Mouse (Mus musculus) adipocyte (in vitro differentiated cells): ENCODE data around the gene Mbnl1.
"Not testable (repeated sequence)": the region's sequence is repeated elsewhere in the genome, so short reads cannot be mapped to it uniquely, and the experiment has no call there.

ENCODE experiments used
- DNase-seq: peaks from one replicate; pipeline ENCODE4 v3.0.0-alpha.2; 2016; ENCODE audit warnings: low spot score

The Mbnl1 gene

DNA sequence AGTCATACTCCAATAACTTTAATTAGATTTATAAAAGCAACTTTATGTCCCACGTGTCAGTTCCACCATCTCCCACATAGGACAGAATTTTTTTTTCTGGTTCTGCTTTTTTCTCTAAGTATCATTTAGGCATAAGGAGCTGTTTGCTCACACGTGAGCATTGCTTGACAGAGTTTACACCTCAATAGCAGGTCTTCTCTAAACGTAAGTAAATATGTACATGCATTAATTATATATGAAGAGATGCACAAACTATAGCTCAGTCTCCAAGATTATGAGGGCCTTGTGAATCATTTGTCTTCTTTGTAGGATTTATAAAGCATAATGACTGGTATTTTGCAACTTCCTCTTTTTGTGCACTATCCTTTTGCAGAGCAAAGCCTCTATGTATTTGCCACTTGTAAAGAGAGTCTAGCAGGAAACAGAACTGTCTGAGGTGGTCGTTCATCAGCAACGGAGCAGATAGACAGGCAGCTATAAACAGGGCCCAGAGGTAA, at the start of gene Mbnl1:
Gene Mbnl1 (plus strand): TSS at position 150 of the 497 bp plus-strand sequence.
- no peak for DNase-seq

DNA sequence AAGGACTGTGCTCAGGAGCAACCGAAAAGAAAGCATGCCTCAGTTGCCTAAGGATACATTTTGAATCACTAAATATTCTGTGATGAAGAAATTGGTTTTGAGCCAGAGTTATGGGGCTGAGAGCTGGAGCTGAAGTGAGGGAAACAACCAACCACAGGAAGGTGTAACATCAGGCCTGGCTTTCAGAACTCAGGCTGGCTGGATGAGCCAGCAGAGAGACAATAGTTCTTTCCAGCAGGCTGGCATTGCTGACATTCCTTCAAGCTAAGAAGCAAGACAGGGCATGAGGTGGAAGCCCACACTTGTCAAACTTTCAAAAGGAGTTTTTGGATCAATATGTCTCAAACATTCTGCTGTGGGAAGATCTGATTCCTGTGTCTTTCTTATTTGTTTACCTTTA, 48.5 kb upstream of the Mbnl1 start:
- no peak for DNase-seq

DNA sequence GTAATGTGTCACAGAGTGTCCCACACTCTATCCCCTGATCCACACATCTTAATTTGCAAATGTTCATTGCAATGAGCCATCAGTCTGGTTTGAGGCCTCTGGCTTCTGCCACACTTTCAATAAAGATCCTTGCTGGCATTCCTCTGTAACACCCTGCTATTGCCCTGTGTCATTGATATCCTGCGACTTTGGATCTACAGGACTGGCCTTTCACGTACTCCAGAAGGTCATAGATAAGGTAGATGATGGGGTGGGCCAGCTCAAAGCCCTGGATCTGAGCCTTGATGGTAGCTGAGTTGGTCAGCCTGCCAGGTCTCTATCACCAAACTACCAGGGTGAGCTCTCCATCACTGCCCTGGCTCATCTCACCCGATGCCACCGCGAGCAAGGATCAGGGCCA, 43.6 kb upstream of the Mbnl1 start:
- no peak for DNase-seq

DNA sequence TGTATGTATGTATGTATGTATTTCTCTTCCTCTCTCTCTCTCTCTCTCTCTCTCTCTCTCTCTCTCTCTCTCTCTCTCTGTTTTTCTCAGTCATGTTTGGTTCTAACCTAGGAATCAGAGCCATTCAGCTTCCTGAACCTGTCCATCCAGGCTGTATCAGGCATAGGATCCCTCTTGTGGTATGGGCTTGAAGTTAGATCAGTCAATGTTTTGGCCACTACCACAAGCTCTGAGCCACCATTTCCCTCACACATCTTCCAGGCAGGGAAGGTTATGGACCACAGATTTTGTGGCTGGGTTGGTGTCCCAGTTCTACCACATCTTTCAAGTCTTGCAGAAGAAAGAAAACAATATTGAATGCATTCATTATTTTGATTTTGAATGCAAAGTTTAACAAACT, 35.4 kb upstream of the Mbnl1 start:
- peak; percentile 42 for DNase-seq

DNA sequence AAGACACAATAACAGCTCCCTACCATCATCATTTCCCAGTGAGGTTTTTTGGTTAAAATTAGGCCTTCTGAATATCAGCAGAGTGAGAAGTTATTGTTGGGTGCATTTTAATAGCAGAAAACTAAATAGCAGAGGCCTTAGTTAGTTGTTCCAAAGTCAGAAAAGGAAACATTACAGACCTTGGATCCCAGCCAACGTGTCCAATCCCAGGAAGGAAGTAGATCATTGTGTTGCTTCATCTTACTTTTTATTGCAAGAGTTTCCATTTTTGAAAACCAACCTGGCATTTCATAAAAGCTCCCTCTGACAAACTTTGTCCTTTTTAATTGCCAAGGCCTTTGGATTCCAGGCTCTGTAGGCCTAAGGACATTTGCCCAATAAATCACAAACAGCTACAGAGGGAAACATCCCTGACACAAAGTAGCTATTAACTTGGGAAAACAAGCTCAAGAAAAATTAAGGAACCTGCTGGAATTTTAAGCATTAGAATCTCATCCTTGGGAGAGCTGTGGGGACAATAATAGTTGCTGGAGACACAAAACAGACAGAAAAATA, 34.9 kb upstream of the Mbnl1 start:
- peak; percentile 95 for DNase-seq

DNA sequence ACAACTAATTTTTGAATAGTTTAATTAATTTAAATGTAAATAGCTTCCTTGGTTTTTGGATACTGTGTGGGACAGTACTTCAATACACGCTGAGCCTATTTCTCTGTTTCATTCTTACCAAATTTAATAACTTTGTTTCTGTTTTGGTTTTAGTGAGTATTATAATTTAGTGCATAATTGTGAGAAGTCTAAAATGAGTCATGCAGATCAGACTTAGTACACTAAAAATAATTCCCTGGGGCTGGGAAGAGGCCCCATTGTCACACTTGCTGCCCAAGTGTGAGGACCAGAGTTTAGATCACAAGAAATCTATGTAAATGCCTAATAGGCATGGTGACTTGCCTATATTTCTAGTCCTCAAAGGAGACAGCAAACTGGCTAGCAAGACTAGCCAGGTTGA, 33.9 kb upstream of the Mbnl1 start:
- DNase-seq = no peak

DNA sequence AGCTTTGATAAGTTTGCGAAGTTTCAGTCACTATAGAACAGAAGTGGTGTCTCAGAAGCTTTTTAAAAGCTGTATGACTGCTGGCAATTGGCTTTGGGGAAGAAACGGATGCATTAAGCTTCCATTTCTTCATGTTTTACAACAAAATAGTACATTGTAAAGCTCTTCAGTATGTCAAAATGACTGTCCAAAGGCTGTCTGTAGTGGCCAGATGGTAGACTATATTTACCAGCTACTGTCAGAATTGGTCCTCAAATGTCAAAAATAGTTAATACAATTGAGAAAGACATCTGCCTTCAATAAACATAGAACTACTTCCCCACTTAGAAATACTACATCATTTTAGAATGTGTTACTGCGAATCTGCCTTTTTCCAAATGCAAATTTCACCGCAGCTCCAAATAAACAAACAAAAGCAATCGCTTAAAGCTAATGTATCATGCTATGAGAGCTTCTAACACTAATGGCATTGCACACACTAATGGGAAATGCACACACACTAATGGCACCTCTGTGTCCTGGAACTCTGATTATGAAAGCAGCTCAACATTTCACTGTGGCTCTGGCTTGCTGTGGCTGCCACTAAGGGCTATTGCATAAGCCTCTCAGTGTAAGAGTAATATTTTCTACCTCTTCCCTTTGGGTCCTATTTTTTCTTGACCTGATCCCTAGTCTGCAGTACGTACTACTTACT, 10.7 kb upstream of the Mbnl1 start:
- peak; percentile 60 for DNase-seq

DNA sequence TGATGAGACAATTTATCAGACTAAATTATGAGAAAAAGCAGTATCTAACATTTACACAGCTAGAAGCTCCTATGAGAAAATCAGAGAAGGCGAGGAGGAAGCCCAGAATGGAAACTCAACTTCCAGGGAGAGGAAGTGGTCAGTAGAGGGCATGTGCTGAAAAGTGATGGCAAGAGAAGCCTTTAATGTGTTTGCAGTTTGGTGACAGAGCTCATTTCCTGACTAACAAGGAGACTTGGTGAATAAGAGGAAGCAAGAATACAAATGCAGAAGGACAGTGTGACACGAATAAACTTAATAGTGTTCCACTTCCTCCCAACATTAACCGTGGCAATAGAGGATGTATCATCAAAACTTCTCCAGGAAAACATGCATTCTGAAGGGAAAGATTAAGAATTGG, 4.0 kb upstream of the Mbnl1 start:
- not testable (repeated sequence) for DNase-seq

DNA sequence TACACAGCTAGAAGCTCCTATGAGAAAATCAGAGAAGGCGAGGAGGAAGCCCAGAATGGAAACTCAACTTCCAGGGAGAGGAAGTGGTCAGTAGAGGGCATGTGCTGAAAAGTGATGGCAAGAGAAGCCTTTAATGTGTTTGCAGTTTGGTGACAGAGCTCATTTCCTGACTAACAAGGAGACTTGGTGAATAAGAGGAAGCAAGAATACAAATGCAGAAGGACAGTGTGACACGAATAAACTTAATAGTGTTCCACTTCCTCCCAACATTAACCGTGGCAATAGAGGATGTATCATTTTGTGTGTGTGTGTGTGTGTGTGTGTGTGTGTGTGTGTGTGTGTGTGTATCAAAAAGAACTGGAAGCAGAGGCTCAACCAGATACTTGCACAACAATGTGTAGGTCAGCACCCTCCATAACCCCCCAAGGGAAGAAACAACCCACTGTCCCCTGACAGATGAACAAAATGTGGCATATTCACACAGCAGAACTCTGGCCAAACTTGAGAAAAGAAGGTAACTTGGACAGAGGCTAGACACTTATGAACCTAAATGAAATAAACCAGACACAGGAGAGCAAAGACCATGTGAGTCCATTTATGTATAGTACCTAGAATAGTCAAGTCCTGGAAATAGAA, 3.3 kb upstream of the Mbnl1 start:
- not testable (repeated sequence) for DNase-seq

DNA sequence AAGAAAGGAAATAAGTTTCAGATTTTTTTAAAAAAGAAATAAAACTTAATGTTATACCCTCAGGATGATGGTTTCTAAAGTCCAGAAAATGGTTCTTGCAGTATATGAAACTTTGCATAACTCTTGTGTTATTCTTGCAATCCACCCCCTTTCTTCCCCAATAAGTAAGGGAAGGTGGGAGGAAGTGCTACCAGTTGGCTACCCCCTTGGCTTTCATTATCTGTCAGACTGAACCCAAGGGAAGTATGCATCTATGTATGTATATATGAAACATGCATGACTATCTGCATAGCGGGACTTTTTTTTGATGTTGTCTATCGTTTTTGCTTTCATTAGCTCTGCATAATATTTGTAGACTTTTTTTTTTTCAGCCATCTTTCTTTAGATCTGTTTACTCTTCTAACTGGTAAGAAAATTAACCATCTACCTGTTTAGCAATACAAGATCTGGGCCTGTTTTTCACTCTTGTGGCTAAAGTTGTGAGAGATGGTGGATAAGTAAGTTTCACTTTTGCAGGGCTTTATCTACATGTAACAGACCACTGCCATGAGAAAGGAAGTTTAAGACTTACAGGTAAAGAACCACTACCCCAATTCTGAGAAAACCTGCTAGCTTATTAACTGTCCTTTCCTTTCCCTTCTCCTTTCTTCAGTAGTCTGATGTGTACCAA, 484 bp upstream of the Mbnl1 start:
- DNase-seq = no peak

DNA sequence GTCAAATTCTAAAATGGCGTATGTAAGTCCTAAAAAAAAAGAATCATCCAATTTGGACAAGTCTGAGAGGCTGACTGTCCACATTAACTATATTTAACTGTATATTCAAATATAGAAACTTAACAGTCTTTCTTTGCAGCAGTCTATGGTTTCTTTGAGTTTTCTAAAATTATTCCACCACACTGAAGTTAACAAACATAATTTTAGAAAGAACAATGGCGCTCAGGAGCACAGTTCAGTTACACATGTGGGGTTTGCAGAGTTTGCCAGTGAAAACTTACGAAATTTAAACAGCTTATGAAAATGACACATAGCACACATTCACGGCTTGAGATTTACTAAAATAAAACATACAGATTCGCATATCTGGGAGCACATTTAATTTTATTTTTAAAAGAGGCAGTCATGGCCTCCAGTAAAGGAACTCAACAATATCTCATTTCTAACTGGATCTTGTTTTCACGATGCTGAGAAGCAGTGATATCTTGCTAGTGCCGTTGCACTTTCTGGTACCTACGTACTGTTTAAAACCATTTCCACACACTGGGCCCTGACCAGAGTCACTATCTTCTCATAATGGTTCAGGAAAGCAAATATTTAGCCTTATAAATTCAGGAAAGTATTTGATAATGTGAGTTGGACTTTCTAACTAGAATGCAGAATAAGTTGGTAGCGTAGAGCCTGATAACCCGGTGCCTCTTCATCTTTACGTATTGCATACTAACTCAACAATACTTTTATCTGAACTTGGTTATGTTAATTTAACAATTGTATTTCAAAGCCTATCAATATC, 1.4 kb downstream of the Mbnl1 start:
- DNase-seq = no peak

DNA sequence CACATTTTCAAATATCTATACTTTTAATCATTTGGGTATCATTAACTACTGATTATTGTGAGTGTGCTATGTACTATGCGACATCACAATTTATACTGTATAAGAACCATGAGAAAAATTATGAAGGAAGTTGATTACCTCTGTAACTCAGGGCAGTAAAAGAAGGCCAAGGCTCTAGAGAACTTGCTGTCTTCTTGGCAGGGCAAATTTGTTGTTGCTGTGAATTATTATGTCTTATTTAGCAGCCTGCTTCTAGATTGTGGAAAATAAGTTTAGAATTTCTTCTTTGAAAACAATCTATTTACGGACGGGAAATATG, 2.0 kb downstream of the Mbnl1 start:
- DNase-seq = no peak

DNA sequence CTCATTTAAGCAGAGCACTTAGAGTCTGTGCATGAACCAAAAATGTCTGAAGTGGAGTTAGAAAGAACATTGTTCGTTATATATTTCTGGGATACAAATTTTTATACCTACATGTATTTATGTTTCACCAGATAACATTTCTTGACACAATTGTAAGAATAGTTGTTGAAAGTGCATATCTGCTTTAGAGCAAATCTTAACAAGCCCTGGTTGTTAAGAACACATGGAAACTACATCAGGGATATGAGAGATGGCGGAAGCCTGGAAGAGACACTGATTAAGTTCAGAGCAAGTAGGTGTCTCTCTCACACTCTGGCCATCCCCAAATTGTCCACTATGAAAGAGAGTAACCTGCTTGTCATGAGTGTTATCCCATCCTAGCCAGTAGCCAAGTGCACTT, 2.4 kb downstream of the Mbnl1 start:
- DNase-seq = no peak

DNA sequence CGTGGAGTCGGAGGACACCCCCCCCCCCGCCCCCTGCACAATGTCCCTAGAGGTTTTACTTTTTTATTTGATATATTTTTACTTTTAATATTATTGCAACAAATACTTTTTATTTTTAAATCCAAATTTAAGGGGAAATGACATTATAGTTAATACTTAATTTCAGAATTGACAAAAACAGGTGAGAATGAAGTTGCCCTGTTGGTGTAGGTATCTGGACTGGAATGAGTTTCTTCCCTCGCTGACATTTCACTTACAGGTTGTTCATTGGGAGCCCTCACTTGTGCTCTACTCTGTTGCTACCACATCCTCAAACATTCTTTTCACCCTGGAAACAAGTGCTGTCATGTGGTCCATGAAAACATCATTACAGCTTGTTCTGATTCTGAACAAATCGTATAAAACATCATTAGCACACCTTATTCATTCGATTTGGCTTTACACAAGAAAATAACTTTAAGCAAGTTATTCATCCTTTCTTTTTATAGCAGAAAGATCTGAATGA, 4.2 kb downstream of the Mbnl1 start:
- no peak for DNase-seq

DNA sequence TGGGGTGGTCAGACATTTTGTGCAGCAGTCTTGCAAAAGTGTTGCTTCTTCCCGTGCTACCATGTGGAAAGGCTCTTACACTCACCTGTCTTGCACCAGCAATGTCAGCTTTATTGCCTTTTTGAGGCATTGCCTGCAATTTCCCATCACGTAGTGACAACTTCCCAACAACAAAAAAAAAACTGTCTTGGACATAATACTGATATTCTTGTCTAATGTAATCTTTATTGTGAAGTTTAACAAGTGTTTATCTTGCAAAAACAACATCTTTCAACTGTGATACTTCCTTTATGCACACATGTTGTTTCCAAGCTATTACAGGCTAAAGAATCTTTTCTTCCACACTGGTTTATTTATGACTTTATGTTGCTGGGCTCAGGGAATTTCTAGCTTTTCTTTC, 5.8 kb downstream of the Mbnl1 start:
- DNase-seq = no peak

DNA sequence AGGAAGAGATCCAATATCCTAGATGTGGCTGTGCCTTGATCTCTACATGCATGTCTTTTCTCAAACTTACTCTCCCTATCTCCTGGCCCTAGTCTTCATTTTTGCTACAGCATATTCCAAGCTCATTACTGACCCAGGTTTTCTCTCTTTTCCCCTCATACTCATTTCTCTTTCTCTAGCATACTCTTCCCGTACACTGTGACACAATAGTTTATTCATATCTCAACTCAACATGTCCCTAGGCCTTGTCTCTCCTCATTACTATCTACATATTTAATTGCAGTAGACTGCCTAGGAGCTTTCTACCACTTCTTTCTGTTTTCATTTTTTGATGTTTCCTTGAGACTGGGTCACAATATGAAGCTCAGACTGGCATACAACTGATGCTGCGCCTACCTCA, 8.1 kb downstream of the Mbnl1 start:
- DNase-seq = no peak

DNA sequence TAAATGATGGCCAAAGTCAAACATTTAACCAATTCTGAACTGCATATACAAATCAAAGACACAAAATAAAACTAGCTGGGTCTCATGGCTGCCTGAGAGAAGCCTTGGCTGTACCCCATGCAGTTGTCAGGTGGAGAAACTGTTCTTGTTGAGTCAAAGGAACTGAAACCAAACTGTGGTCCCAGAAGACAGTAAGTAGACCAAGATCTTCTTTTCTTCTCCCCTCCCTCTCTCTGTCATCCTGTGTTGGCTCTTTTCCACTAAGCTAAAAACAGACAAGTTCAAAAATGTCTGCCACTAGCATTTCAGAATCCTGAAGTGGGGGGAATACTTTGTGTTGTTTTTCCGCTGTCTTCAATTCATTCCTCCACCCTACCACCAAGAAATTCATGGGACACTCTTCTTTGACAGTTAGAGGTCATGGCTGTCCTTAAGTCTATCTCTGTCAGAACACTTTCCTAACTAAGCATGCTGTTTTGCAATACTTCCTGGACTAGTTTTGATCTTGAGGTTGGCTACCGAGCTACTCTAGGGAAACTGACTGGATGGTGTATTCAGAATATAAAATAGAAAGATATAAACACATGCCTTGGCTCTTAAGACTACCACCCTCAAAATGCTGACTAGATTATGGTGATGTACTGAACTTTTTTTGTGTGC, 9.2 kb downstream of the Mbnl1 start:
- no peak for DNase-seq

DNA sequence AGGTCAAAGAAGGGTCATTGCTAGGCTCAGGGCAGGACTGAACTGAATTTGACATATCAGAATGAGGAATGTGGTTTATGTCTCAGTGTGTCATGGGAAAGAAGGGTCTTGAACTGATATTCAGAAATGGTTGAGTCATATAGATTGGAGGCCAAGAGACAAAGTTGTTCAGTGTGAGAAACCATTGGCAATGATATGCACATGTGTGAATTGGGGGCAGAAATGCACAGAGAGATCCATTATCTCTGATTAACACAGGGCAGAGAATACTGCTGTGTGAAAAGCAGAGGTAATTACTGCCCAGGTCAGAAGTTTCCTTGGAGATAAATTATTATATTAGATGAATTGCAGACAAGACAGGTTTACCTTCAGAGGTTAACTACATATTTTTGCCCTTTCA, 10.7 kb downstream of the Mbnl1 start:
- DNase-seq = no peak

DNA sequence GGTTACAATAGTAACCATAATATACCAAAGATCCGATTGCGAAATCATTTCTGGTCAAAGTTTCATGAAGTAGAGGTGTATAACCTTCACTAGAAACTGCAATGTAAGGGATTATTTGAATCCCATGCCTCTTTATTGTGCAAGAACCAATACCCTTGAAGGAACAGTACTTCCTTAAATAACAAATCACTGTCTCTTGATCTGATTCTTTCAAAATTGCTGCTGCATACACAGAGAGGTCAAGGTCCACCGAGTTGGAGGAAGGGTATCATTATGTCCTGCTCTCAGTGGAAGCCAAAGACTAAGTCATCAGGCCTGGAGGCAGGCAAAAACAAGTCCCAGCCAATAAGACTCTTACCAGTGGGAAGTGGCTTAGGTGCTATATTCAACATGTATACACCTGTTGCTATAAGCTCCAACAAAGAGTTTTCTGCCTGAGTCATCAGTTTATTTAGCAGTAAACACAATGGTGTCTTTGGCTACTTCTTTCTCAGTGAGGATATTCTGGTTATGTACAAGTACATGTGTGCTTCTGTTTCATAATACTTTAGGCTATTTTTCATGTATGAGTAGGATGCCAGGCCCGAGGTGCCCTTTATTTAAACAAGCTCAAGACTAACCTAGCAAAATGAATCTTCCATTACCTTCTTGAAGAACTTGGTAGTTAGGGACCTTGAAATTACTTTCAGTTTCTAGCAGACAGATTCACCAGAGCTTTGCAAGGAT, 13.5 kb downstream of the Mbnl1 start:
- no peak for DNase-seq

DNA sequence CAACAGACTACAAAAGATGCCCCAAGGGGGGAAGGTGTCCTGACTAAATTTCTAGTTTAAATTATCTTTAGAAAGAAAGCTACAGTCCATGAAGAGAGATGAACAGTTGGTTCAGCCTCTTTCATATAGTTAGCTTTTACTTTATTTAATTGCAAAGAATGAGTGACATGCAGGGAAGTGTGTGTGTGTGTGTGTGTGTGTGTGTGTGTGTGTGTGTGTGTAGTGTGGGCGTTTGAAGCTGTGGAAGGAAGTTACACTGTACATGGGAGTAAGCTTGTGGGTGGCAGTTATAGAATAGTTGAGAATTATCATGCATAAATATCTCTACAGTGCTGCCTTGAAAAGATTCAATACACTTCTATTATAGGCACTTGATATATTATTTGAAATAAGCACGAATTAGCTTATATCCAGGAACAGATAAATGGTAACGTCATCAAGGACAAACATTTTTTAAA, 14.1 kb downstream of the Mbnl1 start:
- DNase-seq = no peak

DNA sequence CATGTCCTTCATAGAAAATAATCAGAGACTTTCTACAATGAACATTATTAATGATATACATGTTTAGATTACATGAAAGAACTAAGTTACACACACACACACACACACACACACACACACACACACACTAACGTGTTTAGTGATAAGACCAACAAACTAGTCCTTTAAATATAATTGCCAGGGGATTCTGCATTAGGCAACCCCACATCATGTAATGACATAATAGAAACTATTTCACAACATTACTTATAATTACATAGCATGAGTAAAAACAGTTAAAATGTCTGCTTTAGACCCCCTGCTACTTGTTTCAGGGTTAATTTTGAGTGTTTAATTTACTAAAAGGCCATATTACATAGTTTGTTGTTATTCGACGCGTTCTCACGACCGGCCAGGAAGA, 16.9 kb downstream of the Mbnl1 start:
- DNase-seq = no peak
